In genomic region chr11:121041212-121041611, GRCm38 (mm10) we compare ENCODE assay signal across 1 mouse cellular context.
TF ChIP-seq lines count a peak whose summit lies in the region.

No protein-coding gene starts in this region.

TF ChIP-seq in MEL, 35 proteins besides CTCF, POLR2A, EP300 and RAD21 (continued from another document):
- TF ChIP-seq HCFC1 (IDR thresholded peaks at IDR 0.05; ENCODE audit: low read depth, low read length): no peak
- no peak for TF ChIP-seq UBTF (IDR thresholded peaks at IDR 0.05; ENCODE audit: borderline replicate concordance, insufficient read depth, low read depth, low read length)
- TF ChIP-seq ELF1 (IDR thresholded peaks at IDR 0.05; ENCODE audit: low read depth, low read length): no peak
- no peak for TF ChIP-seq RCOR1 (IDR thresholded peaks at IDR 0.05; ENCODE audit: low read depth, low read length)
- TF ChIP-seq E2F4 (IDR thresholded peaks at IDR 0.05; ENCODE audit: borderline replicate concordance, low read depth, low read length): no peak
- TF ChIP-seq ZKSCAN1 (IDR thresholded peaks at IDR 0.05; ENCODE audit: low read depth, low read length): no peak
- 0 out of 2 replicates have a peak, but pooled peaks have one; percentile 23 for TF ChIP-seq TBP (IDR thresholded peaks at IDR 0.05; ENCODE audit: low read depth, low read length)
- no peak for TF ChIP-seq ZNF384 (IDR thresholded peaks at IDR 0.05; ENCODE audit: low read depth, low read length)
- peak; percentile 44; the same call in 1 of the 2 replicates for TF ChIP-seq BHLHE40 (IDR thresholded peaks at IDR 0.05; ENCODE audit: borderline replicate concordance, low read depth, low read length)
- no peak for TF ChIP-seq USF2 (IDR thresholded peaks at IDR 0.05; ENCODE audit: borderline replicate concordance in 1 of 2, insufficient read depth in 1 of 2, low read depth in 1 of 2, low read length in 2 of 2)
- TF ChIP-seq MXI1 (IDR thresholded peaks at IDR 0.05; ENCODE audit: low read depth, low read length): no peak
- no peak for TF ChIP-seq MAZ (IDR thresholded peaks at IDR 0.05; ENCODE audit: low read depth, low read length)
- TF ChIP-seq CHD1 (IDR thresholded peaks at IDR 0.05; ENCODE audit: low read depth, low read length): no peak
- TF ChIP-seq CHD2 (IDR thresholded peaks at IDR 0.05; ENCODE audit: low read length): no peak
- peak; percentile 96 for TF ChIP-seq SMC3 (IDR thresholded peaks at IDR 0.05; ENCODE audit: low read depth, low read length)
- no peak for TF ChIP-seq POLR2AphosphoS2 (IDR thresholded peaks at IDR 0.05; ENCODE audit: low read length)
- TF ChIP-seq NRF1 (IDR thresholded peaks at IDR 0.05; ENCODE audit: insufficient read depth, low read depth, low read length, poor library complexity, severe bottlenecking): no peak
- no peak for TF ChIP-seq GABPA (IDR thresholded peaks at IDR 0.05; ENCODE audit: low read depth, low read length)
- no peak for TF ChIP-seq ZMIZ1 (IDR thresholded peaks at IDR 0.05; ENCODE audit: low read depth, low read length)
- TF ChIP-seq SIN3A (IDR thresholded peaks at IDR 0.05; ENCODE audit: low read length): peak; percentile 55; the same call in 1 of the 2 replicates
- 0 out of 2 replicates have a peak, but pooled peaks have one; percentile 1 for TF ChIP-seq GATA1 (IDR thresholded peaks at IDR 0.05; ENCODE audit: low read depth, low read length)
- no peak for TF ChIP-seq POLR2AphosphoS5 (IDR thresholded peaks at IDR 0.05; ENCODE audit: borderline replicate concordance, low read depth, low read length)
- no peak for TF ChIP-seq TCF12 (IDR thresholded peaks at IDR 0.05; ENCODE audit: low read depth, low read length)
- TF ChIP-seq JUND (IDR thresholded peaks at IDR 0.05; ENCODE audit: low read depth, low read length): no peak
- no peak for TF ChIP-seq MAFK (IDR thresholded peaks at IDR 0.05; ENCODE audit: borderline replicate concordance, low read depth, low read length)
- TF ChIP-seq NELFE (IDR thresholded peaks at IDR 0.05; ENCODE audit: low read depth, low read length): no peak
- no peak for TF ChIP-seq MEF2A (IDR thresholded peaks at IDR 0.05; ENCODE audit: extremely low read depth, insufficient replicate concordance, low read depth, low read length, poor library complexity, severe bottlenecking)
- peak; percentile 28; the same call in 1 of the 2 replicates for TF ChIP-seq MYC (IDR thresholded peaks at IDR 0.05; ENCODE audit: low read depth, low read length)
- peak; percentile 94 for TF ChIP-seq ZC3H11A (IDR thresholded peaks at IDR 0.05; ENCODE audit: low read depth, low read length)
- TF ChIP-seq USF1 (IDR thresholded peaks at IDR 0.05; ENCODE audit: low read depth, low read length): no peak
- TF ChIP-seq KAT2A (conservative IDR thresholded peaks at IDR 0.05; ENCODE audit: low read depth, low read length): no peak
- no peak for TF ChIP-seq MYB (IDR thresholded peaks at IDR 0.05; ENCODE audit: low read depth, low read length)
